9 mouse cellular contexts compared by ENCODE assay signal in genomic region chr12:80379393-80379792, GRCm38 (mm10). TPM values are rescaled to one million over a fixed set of nuclear protein-coding genes. Genes with fewer than 3 reads are reported as not detected.
A peak's percentile ranks its signal among the peaks of the same experiment; 100 is the strongest.
DNase-seq lines count a peak whose midpoint lies in the region; ATAC-seq lines count a peak whose summit lies in the region.
"Had no signal": no experiment of that assay in that cellular context is flagged by ENCODE, and none has a peak within 500 bp of the region (broad histone marks: within the 10 kb centered on the region; RNA-seq: fewer than 3 reads in every experiment).

No protein-coding gene starts in this region.

- no peaks in the 10 kb centered on the region for H3K9me3 ChIP-seq in hindbrain, embryonic 13.5 days
- no peaks in the 10 kb centered on the region for H3K9me3 ChIP-seq in hindbrain, embryonic 10.5 days
- H3K9me3 ChIP-seq in embryonic facial prominence, embryonic 15.5 days (replicated peaks): no peaks in the 10 kb centered on the region
- H3K9me3 ChIP-seq in hindbrain, embryonic 14.5 days (ENCODE audit: control insufficient read depth, low read length): no peaks in the 10 kb centered on the region
- H3K9me3 ChIP-seq: G1E; midbrain, embryonic 13.5 days had no signal

- H3K27me3 ChIP-seq in hindbrain, embryonic 13.5 days: no peaks in the 10 kb centered on the region
- H3K27me3 ChIP-seq in hindbrain, embryonic 10.5 days (ENCODE audit: insufficient read depth, poor library complexity, severe bottlenecking): no peaks in the 10 kb centered on the region
- H3K27me3 ChIP-seq in embryonic facial prominence, embryonic 15.5 days: no peaks in the 10 kb centered on the region
- H3K27me3 ChIP-seq in hindbrain, embryonic 14.5 days (ENCODE audit: control insufficient read depth, insufficient read depth, low read length): no peaks in the 10 kb centered on the region
- H3K27me3 ChIP-seq: midbrain, embryonic 13.5 days had no signal

- peak overlapping the region; percentile 31; the same call in 1 of the 2 replicates for H3K27ac ChIP-seq in hindbrain, embryonic 13.5 days
- H3K27ac ChIP-seq in hindbrain, embryonic 10.5 days: no peak overlapping the region
- H3K27ac ChIP-seq in embryonic facial prominence, embryonic 15.5 days (replicated peaks): peak overlapping the region; percentile 65
- peak overlapping the region; percentile 55; the same call in 1 of the 2 replicates for H3K27ac ChIP-seq in hindbrain, embryonic 14.5 days

- WGBS in hindbrain, embryonic 13.5 days: 63% methylated on average over 4 of the region's 4 CpGs
- WGBS in hindbrain, embryonic 10.5 days: 85% methylated on average over 4 of the region's 4 CpGs
- WGBS in embryonic facial prominence, embryonic 15.5 days: 74% methylated on average over 4 of the region's 4 CpGs
- WGBS in hindbrain, embryonic 14.5 days: 61% methylated on average over 4 of the region's 4 CpGs

- H3K4me2 ChIP-seq in hindbrain, embryonic 13.5 days: no peak overlapping the region
- no peak overlapping the region for H3K4me2 ChIP-seq in embryonic facial prominence, embryonic 15.5 days (replicated peaks)
- H3K4me2 ChIP-seq in hindbrain, embryonic 14.5 days (replicated peaks): no peak overlapping the region
- H3K4me2 ChIP-seq: midbrain, embryonic 13.5 days had no signal

- no peak overlapping the region for H3K9ac ChIP-seq in hindbrain, embryonic 13.5 days
- no peak overlapping the region for H3K9ac ChIP-seq in embryonic facial prominence, embryonic 15.5 days
- no peak overlapping the region for H3K9ac ChIP-seq in hindbrain, embryonic 14.5 days
- H3K9ac ChIP-seq: midbrain, embryonic 13.5 days had no signal

- no peak for ATAC-seq in hindbrain, embryonic 13.5 days (ENCODE audit: low FRiP score)
- ATAC-seq in embryonic facial prominence, embryonic 15.5 days (ENCODE audit: insufficient number of reproducible peaks, low FRiP score, low TSS enrichment, low read depth): 0 out of 2 replicates have a peak, but pooled peaks have one; percentile 14
- no peak for ATAC-seq in hindbrain, embryonic 14.5 days (ENCODE audit: low FRiP score)
- ATAC-seq in monocyte, adult 5-6 weeks (replicated peaks; ENCODE audit: insufficient number of reproducible peaks, low FRiP score, low TSS enrichment, poor library complexity, severe bottlenecking): no peak

- H3K4me1 ChIP-seq in hindbrain, embryonic 13.5 days (replicated peaks): peaks cover 12% of the 10 kb centered on the region
- H3K4me1 ChIP-seq in hindbrain, embryonic 10.5 days (replicated peaks): peaks cover 11% of the 10 kb centered on the region
- peaks cover 5% of the 10 kb centered on the region; the same call in 1 of the 2 replicates for H3K4me1 ChIP-seq in embryonic facial prominence, embryonic 15.5 days
- H3K4me1 ChIP-seq in hindbrain, embryonic 14.5 days (replicated peaks; ENCODE audit: control insufficient read depth, insufficient read depth, low read length): 0 out of 2 replicates have a peak, but pooled peaks cover 4% of the 10 kb centered on the region

- no peak for DNase-seq in hindbrain, embryonic 10.5 days (ENCODE audit: low spot score)
- peak; percentile 48 to 55 for DNase-seq in cerebellum, adult 18-20 months
- peak; percentile 31 for DNase-seq in hindbrain, embryonic 14.5 days (ENCODE audit: low spot score)
- no peak for DNase-seq in kidney, postnatal 4 days

- H3K4me3 ChIP-seq in hindbrain, embryonic 13.5 days: no peak overlapping the region
- no peak overlapping the region for H3K4me3 ChIP-seq in hindbrain, embryonic 10.5 days
- no peak overlapping the region for H3K4me3 ChIP-seq in embryonic facial prominence, embryonic 15.5 days (replicated peaks)
- H3K4me3 ChIP-seq in hindbrain, embryonic 14.5 days (replicated peaks; ENCODE audit: low read length): no peak overlapping the region
- H3K4me3 ChIP-seq: midbrain, embryonic 13.5 days had no signal

- H3K36me3 ChIP-seq in hindbrain, embryonic 13.5 days: peaks cover 44% of the 10 kb centered on the region
- peaks cover 65% of the 10 kb centered on the region for H3K36me3 ChIP-seq in hindbrain, embryonic 10.5 days
- H3K36me3 ChIP-seq in embryonic facial prominence, embryonic 15.5 days: peaks cover 36% of the 10 kb centered on the region
- peaks cover 37% of the 10 kb centered on the region for H3K36me3 ChIP-seq in hindbrain, embryonic 14.5 days (replicated peaks; ENCODE audit: control insufficient read depth, insufficient read depth)

RNA-seq across cellular contexts. Expression of gene Dcaf5, which starts 57.0 kb away (rescaled TPM):
- 25.2 and 27.7 TPM in 2 replicates for polyA plus RNA-seq in hindbrain, embryonic 13.5 days (2015; fragmentation: Nextera tagmentation; extraction: Ambion mirVana)
- 12.1 and 12.8 TPM in 2 replicates for polyA plus RNA-seq in hindbrain, embryonic 10.5 days (2016; fragmentation: Nextera tagmentation; extraction: Ambion mirVana)
- 13.7 and 15.3 TPM in 2 replicates for polyA plus RNA-seq in embryonic facial prominence, embryonic 15.5 days (2015; fragmentation: Nextera tagmentation; extraction: Ambion mirVana)
- polyA plus RNA-seq in hindbrain, embryonic 14.5 days (2014; fragmentation: Nextera tagmentation; extraction: Ambion mirVana): 24.3 and 24.9 TPM in 2 replicates
- 33.3 to 49.8 TPM (median 34.8 TPM) in 3 replicates for total RNA-seq in monocyte, adult 5-6 weeks (2017)

Comparison
In these comparisons a context has a peak if more than half of its experiments do, and no peak if none do; other contexts are left out.
1. DNase-seq: peak in cerebellum, adult 18-20 months (2 of 2) and hindbrain, embryonic 14.5 days (single experiment); none in hindbrain, embryonic 10.5 days (single experiment) and kidney, postnatal 4 days (0 of 2).